Mouse (Mus musculus) heart, embryonic 16.5 days (tissue): ENCODE data around the gene Doc2a. TPM values are rescaled to one million over a fixed set of nuclear protein-coding genes. Genes with fewer than 3 reads are reported as not detected.

Source experiments
- ATAC-seq: fragments of 200-750 bp; cut with Nextera tagmentation; replicated peaks from 2 replicates; pipeline ENCODE4 v1.8.0; 2017; ENCODE audit warnings: moderate number of reproducible peaks; ENCODE audit not compliant: insufficient read depth, low FRiP score; ENCODE audit errors: extremely low read depth
- H3K27ac ChIP-seq: fragments of 300-500 bp; sonication (generic); 2 replicates; pipeline ENCODE4 v1.5.1; 2014; ENCODE audit warnings: mild to moderate bottlenecking, low read length, control low read depth, moderate library complexity
- H3K27me3 ChIP-seq: fragments of 300-500 bp; sonication (generic); 2 replicates; pipeline ENCODE4 v1.6.1; 2014; ENCODE audit warnings: low read length, mixed read lengths; ENCODE audit not compliant: control insufficient read depth, insufficient read depth
- H3K36me3 ChIP-seq: fragments of 300-500 bp; sonication (generic); 2 replicates; pipeline ENCODE4 v1.6.1; 2014; ENCODE audit not compliant: control insufficient read depth, insufficient read depth
- H3K4me1 ChIP-seq: fragments of 300-500 bp; sonication (generic); 2 replicates; pipeline ENCODE4 v1.6.1; 2014; ENCODE audit warnings: low read length, mixed read lengths; ENCODE audit not compliant: control insufficient read depth, insufficient read depth
- H3K4me2 ChIP-seq: fragments of 300-500 bp; sonication (generic); 2 replicates; pipeline ENCODE4 v1.6.1; 2014; ENCODE audit warnings: low read depth, mild to moderate bottlenecking, control low read depth, low read length
- H3K4me3 ChIP-seq: fragments of 300-500 bp; sonication (generic); 2 replicates; pipeline ENCODE4 v1.5.1; 2014; ENCODE audit warnings: mild to moderate bottlenecking, control low read depth, low read length
- H3K9ac ChIP-seq: fragments of 300-500 bp; sonication (generic); 2 replicates; pipeline ENCODE4 v1.6.1; 2014; ENCODE audit warnings: low read length, control low read depth
- H3K9me3 ChIP-seq: fragments of 300-500 bp; sonication (generic); replicated peaks from 2 replicates; pipeline ENCODE4 v1.6.1; 2016; ENCODE audit warnings: low read length; ENCODE audit not compliant: control insufficient read depth
- WGBS: fragments of 180-500 bp; shearing (Covaris S2); extraction: QIAGEN DNeasy Blood & Tissue Kit; methylation state at CpG from one replicate; pipeline ENCODE4 v1.1.7; 2014; 5-methylcytosine and 5-hydroxymethylcytosine counted together
- polyA plus RNA-seq: library from polyadenylated mRNA; unstranded; fragments of >200 nt; fragmentation: Nextera tagmentation; extraction: Ambion mirVana; gene quantifications from 2 replicates; pipeline ENCODE4 v1.2.1, GENCODE M21; 2015

The Doc2a gene
- polyA plus RNA-seq = not detected in 2 replicates

- H3K36me3 ChIP-seq = peaks cover 3% of the 10 kb centered on the region
- peak within 1 kb of the TSS; percentile 95 for H3K4me2 ChIP-seq
- WGBS = 37% methylated on average over 4 of the region's 4 CpGs
- H3K9ac ChIP-seq = peak within 1 kb of the TSS; percentile 62
- peak within 1 kb of the TSS; percentile 59 for H3K4me3 ChIP-seq
- no peak within 1 kb of the TSS for H3K27ac ChIP-seq
- ATAC-seq = no peak
- peaks cover 28% of the 10 kb centered on the region for H3K27me3 ChIP-seq
- H3K9me3 ChIP-seq = no peaks in the 10 kb centered on the region
- H3K4me1 ChIP-seq = 0 out of 2 replicates have a peak, but pooled peaks cover 6% of the 10 kb centered on the region
Measured at GRCm38 (mm10) chr7:126847116-126847420, at the start of gene Doc2a. TSS of gene Doc2a (plus strand) at chr7:126847416.

GRCm38 (mm10) chr7:126798127-126799049, 48.8 kb upstream of the Doc2a start:
- Histone ChIP-seq H3K4me2 (peak overlapping the region; percentile 78), H3K4me3 (peak overlapping the region; percentile 80), H3K9ac (peak overlapping the region; percentile 94), H3K36me3 (peaks cover 28% of the 10 kb centered on the region), H3K27me3 (no peaks in the 10 kb centered on the region), H3K27ac (peak overlapping the region; percentile 96), H3K9me3 (no peaks in the 10 kb centered on the region), H3K4me1 (peaks cover 45% of the 10 kb centered on the region)
- ATAC-seq = no peak
- WGBS = under 1% methylated on average over 40 of the region's 40 CpGs

GRCm38 (mm10) chr7:126799050-126799467, 48.2 kb upstream of the Doc2a start:
- Histone ChIP-seq H3K4me2 (peak overlapping the region; percentile 92), H3K4me1 (peaks cover 42% of the 10 kb centered on the region), H3K36me3 (peaks cover 28% of the 10 kb centered on the region), H3K9ac (peak overlapping the region; percentile 94), H3K4me3 (peak overlapping the region; percentile 80), H3K9me3 (no peaks in the 10 kb centered on the region), H3K27me3 (no peaks in the 10 kb centered on the region), H3K27ac (peak overlapping the region; percentile 100)
- ATAC-seq = peak; percentile 93
- WGBS = 1% methylated on average over 30 of the region's 36 CpGs

- H3K4me2 ChIP-seq = peak overlapping the region; percentile 92
- WGBS = 1% methylated on average over 37 of the region's 38 CpGs
- peak overlapping the region; percentile 92 for H3K9ac ChIP-seq
- peaks cover 26% of the 10 kb centered on the region for H3K36me3 ChIP-seq
- H3K27me3 ChIP-seq = no peaks in the 10 kb centered on the region
- peak overlapping the region; percentile 80 for H3K4me3 ChIP-seq
- peak overlapping the region; percentile 100 for H3K27ac ChIP-seq
- H3K4me1 ChIP-seq = peaks cover 37% of the 10 kb centered on the region
- ATAC-seq = peak; percentile 86
- no peaks in the 10 kb centered on the region for H3K9me3 ChIP-seq
Measured at GRCm38 (mm10) chr7:126799468-126800268, 47.5 kb upstream of the Doc2a start.

GRCm38 (mm10) chr7:126800269-126801056, 46.8 kb upstream of the Doc2a start:
- peak overlapping the region; percentile 92 for H3K9ac ChIP-seq
- H3K27ac ChIP-seq = peak overlapping the region; percentile 100
- H3K27me3 ChIP-seq = no peaks in the 10 kb centered on the region
- WGBS = 58% methylated on average over 5 of the region's 5 CpGs
- H3K4me1 ChIP-seq = peaks cover 30% of the 10 kb centered on the region
- H3K4me2 ChIP-seq = peak overlapping the region; percentile 92
- peaks cover 18% of the 10 kb centered on the region for H3K36me3 ChIP-seq
- no peak for ATAC-seq
- no peaks in the 10 kb centered on the region for H3K9me3 ChIP-seq
- H3K4me3 ChIP-seq = peak overlapping the region; percentile 80

- no peak overlapping the region for H3K4me2 ChIP-seq
- no peak overlapping the region for H3K9ac ChIP-seq
Measured at GRCm38 (mm10) chr7:126801057-126801422, 46.2 kb upstream of the Doc2a start.

GRCm38 (mm10) chr7:126802134-126802889, 44.9 kb upstream of the Doc2a start:
- H3K27ac ChIP-seq = no peak overlapping the region
- no peaks in the 10 kb centered on the region; the same call in 1 of the 2 replicates for H3K36me3 ChIP-seq
- no peak overlapping the region for H3K4me3 ChIP-seq
- no peaks in the 10 kb centered on the region for H3K27me3 ChIP-seq
- peaks cover 17% of the 10 kb centered on the region for H3K4me1 ChIP-seq
- no peak overlapping the region for H3K4me2 ChIP-seq
- no peaks in the 10 kb centered on the region for H3K9me3 ChIP-seq
- ATAC-seq = no peak
- no peak overlapping the region for H3K9ac ChIP-seq
- whole genome bisulfite sequencing = 80% methylated on average over 11 of the region's 11 CpGs

More at GRCm38 (mm10) chr7:126801057-126801422, 46.2 kb upstream of the Doc2a start:
- H3K36me3 ChIP-seq = peaks cover 13% of the 10 kb centered on the region
- peaks cover 26% of the 10 kb centered on the region for H3K4me1 ChIP-seq
- WGBS = 83% methylated on average over 16 of the region's 16 CpGs
- no peak for ATAC-seq
- H3K9me3 ChIP-seq = no peaks in the 10 kb centered on the region
- H3K27ac ChIP-seq = no peak overlapping the region
- H3K4me3 ChIP-seq = no peak overlapping the region
- H3K27me3 ChIP-seq = no peaks in the 10 kb centered on the region

- Histone ChIP-seq H3K9me3 (no peaks in the 10 kb centered on the region), H3K27ac (no peak overlapping the region), H3K4me1 (peaks cover 18% of the 10 kb centered on the region), H3K36me3 (no peaks in the 10 kb centered on the region), H3K9ac (no peak overlapping the region), H3K4me3 (no peak overlapping the region), H3K27me3 (no peaks in the 10 kb centered on the region), H3K4me2 (no peak overlapping the region)
- WGBS = 82% methylated on average over 6 of the region's 6 CpGs
- no peak for ATAC-seq
Measured at GRCm38 (mm10) chr7:126803181-126803580, 44.0 kb upstream of the Doc2a start.
